Mouse (Mus musculus): ENCODE results near the gene Pak3. TPM values are rescaled to one million over a fixed set of nuclear protein-coding genes. Genes with fewer than 3 reads are reported as not detected.
A peak's percentile ranks its signal among the peaks of the same experiment; 100 is the strongest.
"Not testable (repeated sequence)": the region's sequence is repeated elsewhere in the genome, so short reads cannot be mapped to it uniquely, and the experiment has no call there.

Pak3 gene
- polyA plus RNA-seq (2014; fragmentation: Nextera tagmentation; extraction: Ambion mirVana): 10.6 and 11.7 TPM in 2 replicates

GRCm38 (mm10) chrX:143518168-143518901 lies at the start of gene Pak3:
Gene Pak3, plus strand, starts transcription at chrX:143518591.
- peak; percentile 49 for ATAC-seq (ENCODE audit: insufficient read depth)
- Histone ChIP-seq H3K27me3 (ENCODE audit: insufficient read depth, low read length) (0 out of 2 replicates have a peak, but pooled peaks cover 9% of the 10 kb centered on the region), H3K9me3 (ENCODE audit: low read depth, low read length) (no peaks in the 10 kb centered on the region), H3K4me1 (ENCODE audit: insufficient read depth) (no peaks in the 10 kb centered on the region), H3K4me3 (ENCODE audit: low read depth, low read length) (peak within 1 kb of the TSS; percentile 26), H3K4me2 (peak within 1 kb of the TSS; percentile 60), H3K9ac (peak within 1 kb of the TSS; percentile 16; the same call in 1 of the 2 replicates), H3K36me3 (ENCODE audit: insufficient read depth) (no peaks in the 10 kb centered on the region), H3K27ac (ENCODE audit: low read depth) (no peak within 1 kb of the TSS)
- DNase-seq: no peak
- no peak for TF ChIP-seq CTCF (IDR thresholded peaks at IDR 0.05; ENCODE audit: low read depth)
- WGBS: 10% methylated on average over 21 of the region's 23 CpGs

GRCm38 (mm10) chrX:143482866-143483265 lies 35.5 kb upstream of the Pak3 start:
- Histone ChIP-seq H3K27ac (ENCODE audit: low read depth) (no peak overlapping the region), H3K4me3 (ENCODE audit: low read depth, low read length) (no peak overlapping the region), H3K9ac (no peak overlapping the region), H3K9me3 (ENCODE audit: low read depth, low read length) (no peaks in the 10 kb centered on the region), H3K36me3 (ENCODE audit: insufficient read depth) (no peaks in the 10 kb centered on the region), H3K4me1 (ENCODE audit: insufficient read depth) (no peaks in the 10 kb centered on the region), H3K27me3 (ENCODE audit: insufficient read depth, low read length) (no peaks in the 10 kb centered on the region), H3K4me2 (no peak overlapping the region)
- TF ChIP-seq CTCF (IDR thresholded peaks at IDR 0.05; ENCODE audit: low read depth): no peak
- DNase-seq (peak; percentile 100), ATAC-seq (ENCODE audit: insufficient read depth) (peak; percentile 100)
- 73% methylated on average over 3 of the region's 3 CpGs for WGBS

- H3K4me3 ChIP-seq (ENCODE audit: low read depth, low read length): no peak overlapping the region
- no peak overlapping the region for H3K27ac ChIP-seq (ENCODE audit: low read depth)
- H3K9me3 ChIP-seq (ENCODE audit: low read depth, low read length): no peaks in the 10 kb centered on the region
- DNase-seq (no peak), ATAC-seq (ENCODE audit: insufficient read depth) (no peak)
- no peak for TF ChIP-seq CTCF (IDR thresholded peaks at IDR 0.05; ENCODE audit: low read depth)
- H3K4me2 ChIP-seq: no peak overlapping the region
- no peaks in the 10 kb centered on the region for H3K27me3 ChIP-seq (ENCODE audit: insufficient read depth, low read length)
- H3K4me1 ChIP-seq (ENCODE audit: insufficient read depth): no peaks in the 10 kb centered on the region
- 39% methylated on average over 4 of the region's 4 CpGs for WGBS
- no peaks in the 10 kb centered on the region for H3K36me3 ChIP-seq (ENCODE audit: insufficient read depth)
- no peak overlapping the region for H3K9ac ChIP-seq
These were observed 17.2 kb upstream of the Pak3 start for GRCm38 (mm10) chrX:143501053-143501695.

- 46% methylated on average over 5 of the region's 5 CpGs for WGBS
- no peak overlapping the region for H3K9ac ChIP-seq
These were observed 16.5 kb upstream of the Pak3 start for GRCm38 (mm10) chrX:143501776-143502365.

GRCm38 (mm10) chrX:143518917-143519316 lies 526 bp downstream of the Pak3 start:
- no peaks in the 10 kb centered on the region for H3K9me3 ChIP-seq (ENCODE audit: low read depth, low read length)
- H3K4me2 ChIP-seq: peak overlapping the region; percentile 60
- H3K27ac ChIP-seq (ENCODE audit: low read depth): no peak overlapping the region
- no peak for DNase-seq
- peak overlapping the region; percentile 16; the same call in 1 of the 2 replicates for H3K9ac ChIP-seq
- no peaks in the 10 kb centered on the region for H3K4me1 ChIP-seq (ENCODE audit: insufficient read depth)
- ATAC-seq (ENCODE audit: insufficient read depth): peak; percentile 28; the same call in 1 of the 2 replicates
- no peak for TF ChIP-seq CTCF (IDR thresholded peaks at IDR 0.05; ENCODE audit: low read depth)
- WGBS: 15% methylated on average over 7 of the region's 7 CpGs
- H3K27me3 ChIP-seq (ENCODE audit: insufficient read depth, low read length): 0 out of 2 replicates have a peak, but pooled peaks cover 9% of the 10 kb centered on the region
- no peaks in the 10 kb centered on the region for H3K36me3 ChIP-seq (ENCODE audit: insufficient read depth)
- peak overlapping the region; percentile 26 for H3K4me3 ChIP-seq (ENCODE audit: low read depth, low read length)

More at GRCm38 (mm10) chrX:143501776-143502365, 16.5 kb upstream of the Pak3 start:
- Histone ChIP-seq H3K27ac (ENCODE audit: low read depth) (no peak overlapping the region), H3K4me3 (ENCODE audit: low read depth, low read length) (no peak overlapping the region), H3K9me3 (ENCODE audit: low read depth, low read length) (no peaks in the 10 kb centered on the region), H3K4me1 (ENCODE audit: insufficient read depth) (no peaks in the 10 kb centered on the region), H3K27me3 (ENCODE audit: insufficient read depth, low read length) (no peaks in the 10 kb centered on the region), H3K36me3 (ENCODE audit: insufficient read depth) (no peaks in the 10 kb centered on the region), H3K4me2 (no peak overlapping the region)
- no peak for ATAC-seq (ENCODE audit: insufficient read depth)
- TF ChIP-seq CTCF (IDR thresholded peaks at IDR 0.05; ENCODE audit: low read depth): no peak
- DNase-seq: no peak

DNA sequence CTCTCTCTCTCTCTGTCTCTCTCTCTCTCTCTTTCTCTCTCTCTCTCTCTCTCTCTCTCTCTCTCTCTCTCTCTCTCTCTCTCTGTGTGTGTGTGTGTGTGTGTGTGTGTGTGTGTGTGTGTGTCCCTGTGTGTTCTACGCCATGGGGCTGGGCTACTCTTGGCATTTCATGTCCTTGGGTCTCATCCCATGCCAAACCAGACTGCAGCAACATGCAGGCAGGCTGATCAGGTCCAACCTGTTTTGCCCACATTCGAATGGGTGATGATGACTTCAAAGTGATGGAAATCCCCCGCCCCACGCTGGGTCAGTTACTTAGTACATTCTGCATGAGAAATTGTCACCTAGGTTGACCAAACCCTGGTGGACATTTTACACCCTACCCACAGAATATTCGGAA lies 1.1 kb downstream of the Pak3 start:
- not testable (repeated sequence) for ATAC-seq (ENCODE audit: insufficient read depth); H3K36me3 ChIP-seq (ENCODE audit: insufficient read depth); H3K4me3 ChIP-seq (ENCODE audit: low read depth, low read length); H3K4me1 ChIP-seq (ENCODE audit: insufficient read depth); H3K27ac ChIP-seq (ENCODE audit: low read depth); H3K9me3 ChIP-seq (ENCODE audit: low read depth, low read length); DNase-seq; H3K4me2 ChIP-seq; H3K9ac ChIP-seq; H3K27me3 ChIP-seq (ENCODE audit: insufficient read depth, low read length)
- 54% methylated on average over 4 of the region's 5 CpGs for WGBS

GRCm38 (mm10) chrX:143520195-143520594 lies 1.8 kb downstream of the Pak3 start:
- H3K9ac ChIP-seq: no peak overlapping the region
- 65% methylated on average over 1 of the region's 1 CpGs for WGBS
- DNase-seq (no peak), ATAC-seq (ENCODE audit: insufficient read depth) (no peak)
- no peak overlapping the region for H3K4me3 ChIP-seq (ENCODE audit: low read depth, low read length)
- no peak overlapping the region for H3K4me2 ChIP-seq
- H3K27ac ChIP-seq (ENCODE audit: low read depth): no peak overlapping the region
- TF ChIP-seq CTCF (IDR thresholded peaks at IDR 0.05; ENCODE audit: low read depth): no peak
- H3K4me1 ChIP-seq (ENCODE audit: insufficient read depth): no peaks in the 10 kb centered on the region
- no peaks in the 10 kb centered on the region for H3K9me3 ChIP-seq (ENCODE audit: low read depth, low read length)
- no peaks in the 10 kb centered on the region for H3K36me3 ChIP-seq (ENCODE audit: insufficient read depth)
- 0 out of 2 replicates have a peak, but pooled peaks cover 9% of the 10 kb centered on the region for H3K27me3 ChIP-seq (ENCODE audit: insufficient read depth, low read length)
